Mouse (Mus musculus) small intestine, adult 2 months (tissue): ENCODE data around the gene Slc4a1. TPM values are rescaled to one million over a fixed set of nuclear protein-coding genes. Genes with fewer than 3 reads are reported as not detected.

Experiments used
- H3K27ac ChIP-seq: fragments of 200-500 bp; 2 replicates; pipeline ENCODE4 v1.5.1; 2012; ENCODE audit warnings: low read depth, low read length, control low read depth, inconsistent platforms; ENCODE audit not compliant: insufficient read depth
- H3K27me3 ChIP-seq: fragments of 200-500 bp; 2 replicates; pipeline ENCODE4 v1.6.1; 2012; ENCODE audit warnings: mild to moderate bottlenecking, moderate library complexity, low read length, inconsistent platforms; ENCODE audit not compliant: control insufficient read depth, insufficient read depth
- H3K36me3 ChIP-seq: fragments of 200-500 bp; 2 replicates; pipeline ENCODE4 v1.6.1; 2012; ENCODE audit warnings: mild to moderate bottlenecking, low read length, control low read depth, inconsistent platforms; ENCODE audit not compliant: control insufficient read depth, insufficient read depth
- H3K4me1 ChIP-seq: fragments of 200-500 bp; 2 replicates; pipeline ENCODE4 v1.6.1; 2012; ENCODE audit warnings: low read length, inconsistent platforms, mixed read lengths; ENCODE audit not compliant: control insufficient read depth, insufficient read depth, insufficient read length
- H3K4me3 ChIP-seq: fragments of 200-500 bp; 2 replicates; pipeline ENCODE4 v1.5.1; 2012; ENCODE audit warnings: low read depth, mild to moderate bottlenecking, control low read depth, inconsistent platforms, low read length, moderate library complexity
- CTCF ChIP-seq: fragments of 200-500 bp; IDR thresholded peaks from 2 replicates; pipeline ENCODE4 v1.5.1; 2012; ENCODE audit warnings: low read depth, mild to moderate bottlenecking, control low read depth, inconsistent platforms, low read length, moderate library complexity, mixed read lengths; ENCODE audit not compliant: insufficient replicate concordance, insufficient read length; ENCODE audit errors: extremely low read depth
- POLR2A ChIP-seq: fragments of 200-500 bp; IDR thresholded peaks from 2 replicates; pipeline ENCODE4 v1.6.1; 2012; ENCODE audit warnings: low read depth, mild to moderate bottlenecking, control low read depth, inconsistent platforms, low read length, moderate library complexity
- WGBS: fragments of 180-500 bp; shearing (Covaris S2); methylation state at CpG from one replicate; pipeline ENCODE4 v1.1.7; 2018; 5-methylcytosine and 5-hydroxymethylcytosine counted together
- polyA plus RNA-seq: library from polyadenylated mRNA; depleted of rRNA; stranded (reverse); fragments of >200 nt; gene quantifications from 2 replicates; pipeline ENCODE4 v1.2.3, GENCODE M21; 2012

Slc4a1 gene
- polyA plus RNA-seq, 1 experiment, result not detected

DNA sequence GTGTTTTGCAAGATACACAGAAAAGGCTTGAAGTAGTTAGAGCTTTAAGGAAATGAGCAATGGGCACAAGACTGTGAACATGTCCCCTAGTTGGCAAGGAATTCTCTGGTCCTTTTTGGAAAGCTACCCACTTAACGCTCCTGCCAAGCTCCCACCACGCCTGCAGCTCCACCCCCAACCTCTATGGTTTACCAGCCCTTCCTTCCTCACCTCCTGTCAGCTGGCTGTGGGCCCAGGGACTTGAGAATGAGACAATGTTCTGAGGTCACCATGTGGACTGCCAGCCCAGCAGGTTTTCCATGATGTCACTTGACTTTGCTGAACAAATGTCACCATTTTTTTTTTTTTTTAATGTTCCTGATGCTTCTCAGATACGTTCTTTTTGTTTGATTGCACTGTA, 27.4 kb downstream of the Slc4a1 start:
- peaks cover 3% of the 10 kb centered on the region; the same call in 1 of the 2 replicates for H3K4me1 ChIP-seq
- H3K4me3 ChIP-seq, result no peak overlapping the region
- no peaks in the 10 kb centered on the region; the same call in 1 of the 2 replicates for H3K27me3 ChIP-seq
- H3K27ac ChIP-seq, result no peak overlapping the region
- WGBS, result 7% methylated on average over 3 of the region's 3 CpGs
- TF ChIP-seq POLR2A (no peak), CTCF (no peak)
- H3K36me3 ChIP-seq, result no peaks in the 10 kb centered on the region

GRCm38 (mm10) chr11:102337921-102338320, 28.1 kb downstream of the Slc4a1 start:
- Histone ChIP-seq H3K36me3 (no peaks in the 10 kb centered on the region), H3K27me3 (no peaks in the 10 kb centered on the region; the same call in 1 of the 2 replicates), H3K4me3 (no peak overlapping the region), H3K4me1 (peaks cover 3% of the 10 kb centered on the region; the same call in 1 of the 2 replicates), H3K27ac (no peak overlapping the region)
- TF ChIP-seq POLR2A (no peak), CTCF (no peak)
- WGBS, result 84% methylated on average over 1 of the region's 1 CpGs

- Histone ChIP-seq H3K27me3 (no peaks in the 10 kb centered on the region; the same call in 1 of the 2 replicates), H3K4me3 (no peak overlapping the region), H3K27ac (no peak overlapping the region), H3K4me1 (peaks cover 3% of the 10 kb centered on the region; the same call in 1 of the 2 replicates), H3K36me3 (no peaks in the 10 kb centered on the region)
- TF ChIP-seq CTCF (no peak), POLR2A (no peak)
- WGBS, result 82% methylated on average over 1 of the region's 1 CpGs
These were observed 29.8 kb downstream of the Slc4a1 start for GRCm38 (mm10) chr11:102336191-102336590.

GRCm38 (mm10) chr11:102334973-102335700, 30.9 kb downstream of the Slc4a1 start:
- H3K4me1 ChIP-seq, result peaks cover 3% of the 10 kb centered on the region; the same call in 1 of the 2 replicates
- no peaks in the 10 kb centered on the region; the same call in 1 of the 2 replicates for H3K27me3 ChIP-seq
- TF ChIP-seq POLR2A, result no peak
- no peak for TF ChIP-seq CTCF
- no peak overlapping the region for H3K4me3 ChIP-seq
- no peaks in the 10 kb centered on the region for H3K36me3 ChIP-seq
- 61% methylated on average over 9 of the region's 9 CpGs for WGBS
- H3K27ac ChIP-seq, result no peak overlapping the region

- no peaks in the 10 kb centered on the region; the same call in 1 of the 2 replicates for H3K27me3 ChIP-seq
These were observed 32.0 kb downstream of the Slc4a1 start for GRCm38 (mm10) chr11:102334010-102334409.

DNA sequence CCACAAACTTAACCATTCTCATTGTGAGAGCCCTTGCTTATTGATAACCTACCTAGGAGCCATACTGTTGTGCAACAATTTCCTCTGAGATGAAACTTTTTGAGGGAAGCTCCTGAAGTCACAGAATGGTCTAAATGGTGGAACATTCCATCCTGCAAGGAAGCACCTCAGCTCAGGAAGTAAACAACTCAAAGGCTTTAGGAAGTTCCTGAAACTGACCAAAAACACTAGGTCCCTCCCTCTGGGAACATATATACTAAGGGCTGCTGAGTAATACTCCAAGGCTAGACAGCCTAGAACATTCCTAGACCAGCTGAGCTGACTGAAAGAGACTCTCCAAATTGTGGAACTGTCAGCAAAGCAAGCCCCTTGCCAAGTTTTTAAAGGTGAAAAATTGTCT, 32.9 kb downstream of the Slc4a1 start:
- no peak for TF ChIP-seq POLR2A
- no peak for TF ChIP-seq CTCF
- Histone ChIP-seq H3K27me3 (no peaks in the 10 kb centered on the region; the same call in 1 of the 2 replicates), H3K36me3 (no peaks in the 10 kb centered on the region), H3K27ac (no peak overlapping the region), H3K4me3 (no peak overlapping the region), H3K4me1 (no peaks in the 10 kb centered on the region)

More at GRCm38 (mm10) chr11:102334010-102334409, 32.0 kb downstream of the Slc4a1 start:
- H3K27ac ChIP-seq, result no peak overlapping the region
- H3K4me3 ChIP-seq, result no peak overlapping the region
- no peak for TF ChIP-seq POLR2A
- TF ChIP-seq CTCF, result no peak
- WGBS, result 56% methylated on average over 4 of the region's 4 CpGs
- peaks cover 3% of the 10 kb centered on the region; the same call in 1 of the 2 replicates for H3K4me1 ChIP-seq
- no peaks in the 10 kb centered on the region for H3K36me3 ChIP-seq

DNA sequence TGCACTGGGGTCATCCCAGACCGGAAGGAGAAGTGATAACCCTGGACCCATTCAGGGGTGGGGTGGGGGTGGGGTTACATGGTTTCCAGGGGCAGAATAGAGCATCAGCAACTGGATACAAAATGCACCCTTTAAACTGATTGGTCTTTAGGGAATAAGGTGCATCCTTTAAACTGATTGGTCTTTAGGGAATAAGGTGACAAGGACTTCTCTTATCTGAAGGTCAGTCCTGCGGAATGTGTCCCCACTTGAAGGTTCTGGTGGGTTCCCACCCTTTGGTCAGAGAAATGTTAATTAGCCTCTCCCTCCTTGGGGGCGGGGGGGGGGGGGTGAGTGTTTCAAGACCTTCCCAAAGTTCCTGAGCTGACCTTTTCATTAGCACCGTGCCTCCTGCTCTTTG, 34.2 kb downstream of the Slc4a1 start:
- H3K4me1 ChIP-seq, result no peaks in the 10 kb centered on the region
- no peaks in the 10 kb centered on the region for H3K36me3 ChIP-seq
- H3K27me3 ChIP-seq, result no peaks in the 10 kb centered on the region
- WGBS, result 52% methylated on average over 4 of the region's 4 CpGs
- no peak overlapping the region for H3K4me3 ChIP-seq
- TF ChIP-seq POLR2A (no peak), CTCF (no peak)
- no peak overlapping the region for H3K27ac ChIP-seq
